ENCODE assay signal across 10 mouse cellular contexts in genomic region chr19:14389881-14390837, GRCm38 (mm10).
DNase-seq lines count a peak whose midpoint lies in the region; ATAC-seq and TF ChIP-seq lines count a peak whose summit lies in the region.
"Had no signal": no experiment of that assay in that cellular context is flagged by ENCODE, and none has a peak within 500 bp of the region (broad histone marks: within the 10 kb centered on the region; RNA-seq: fewer than 3 reads in every experiment).

No protein-coding gene starts in this region.

- WGBS in forebrain, embryonic 14.5 days = 63% methylated on average over 6 of the region's 6 CpGs
- WGBS in forebrain, embryonic 12.5 days = 87% methylated on average over 6 of the region's 6 CpGs
- 54% methylated on average over 6 of the region's 6 CpGs for WGBS in hindbrain, postnatal 0 days
- 78% methylated on average over 6 of the region's 6 CpGs for WGBS in hindbrain, embryonic 12.5 days
- 34% methylated on average over 6 of the region's 6 CpGs for WGBS in lung, embryonic 16.5 days

- no peak for ATAC-seq in forebrain, embryonic 14.5 days
- ATAC-seq in forebrain, embryonic 12.5 days (ENCODE audit: low FRiP score) = no peak
- ATAC-seq in hindbrain, postnatal 0 days = peak; percentile 84
- ATAC-seq in hindbrain, embryonic 12.5 days (ENCODE audit: low FRiP score) = no peak
- ATAC-seq in lung, embryonic 16.5 days (ENCODE audit: low read depth) = peak; percentile 92

- no peaks in the 10 kb centered on the region for H3K4me1 ChIP-seq in forebrain, embryonic 14.5 days (ENCODE audit: control insufficient read depth, insufficient read depth, low read length)
- H3K4me1 ChIP-seq in forebrain, embryonic 12.5 days = no peaks in the 10 kb centered on the region
- H3K4me1 ChIP-seq in hindbrain, postnatal 0 days (ENCODE audit: insufficient read depth, low read length) = no peaks in the 10 kb centered on the region
- no peaks in the 10 kb centered on the region for H3K4me1 ChIP-seq in hindbrain, embryonic 12.5 days
- H3K4me1 ChIP-seq in lung, embryonic 16.5 days (replicated peaks; ENCODE audit: control insufficient read depth, insufficient read depth, low read length) = peaks cover 14% of the 10 kb centered on the region

- TF ChIP-seq CTCF in hindbrain, postnatal 0 days (IDR thresholded peaks at IDR 0.05; ENCODE audit: low read depth) = no peak

- no peaks in the 10 kb centered on the region for H3K27me3 ChIP-seq in forebrain, embryonic 14.5 days (replicated peaks; ENCODE audit: control insufficient read depth, insufficient read depth, low read length)
- H3K27me3 ChIP-seq in forebrain, embryonic 12.5 days = peaks cover 4% of the 10 kb centered on the region; the same call in 1 of the 2 replicates
- H3K27me3 ChIP-seq in hindbrain, postnatal 0 days (ENCODE audit: insufficient read depth, low read length) = no peaks in the 10 kb centered on the region
- no peaks in the 10 kb centered on the region for H3K27me3 ChIP-seq in hindbrain, embryonic 12.5 days
- H3K27me3 ChIP-seq in lung, embryonic 16.5 days (ENCODE audit: control insufficient read depth, insufficient read depth, low read depth, low read length) = peaks cover 2% of the 10 kb centered on the region

- H3K9me3 ChIP-seq in forebrain, embryonic 14.5 days (replicated peaks; ENCODE audit: control insufficient read depth, low read length) = no peaks in the 10 kb centered on the region
- no peaks in the 10 kb centered on the region for H3K9me3 ChIP-seq in forebrain, embryonic 12.5 days
- no peaks in the 10 kb centered on the region for H3K9me3 ChIP-seq in hindbrain, postnatal 0 days (ENCODE audit: low read length)
- no peaks in the 10 kb centered on the region for H3K9me3 ChIP-seq in hindbrain, embryonic 12.5 days (replicated peaks)
- no peaks in the 10 kb centered on the region for H3K9me3 ChIP-seq in lung, embryonic 16.5 days (ENCODE audit: control insufficient read depth, low read length)

- H3K9ac ChIP-seq in forebrain, embryonic 14.5 days (ENCODE audit: low read length) = no peak overlapping the region
- no peak overlapping the region for H3K9ac ChIP-seq in forebrain, embryonic 12.5 days
- no peak overlapping the region for H3K9ac ChIP-seq in hindbrain, postnatal 0 days (replicated peaks; ENCODE audit: low read length)
- H3K9ac ChIP-seq in hindbrain, embryonic 12.5 days = no peak overlapping the region
- H3K9ac ChIP-seq in lung, embryonic 16.5 days (ENCODE audit: low read length) = no peak overlapping the region

- no peak overlapping the region for H3K27ac ChIP-seq in forebrain, embryonic 14.5 days (ENCODE audit: low read depth, low read length)
- H3K27ac ChIP-seq in forebrain, embryonic 12.5 days = no peak overlapping the region
- H3K27ac ChIP-seq in hindbrain, postnatal 0 days = no peak overlapping the region
- no peak overlapping the region for H3K27ac ChIP-seq in hindbrain, embryonic 12.5 days
- no peak overlapping the region for H3K27ac ChIP-seq in lung, embryonic 16.5 days (ENCODE audit: low read length)

- H3K4me2 ChIP-seq in forebrain, embryonic 14.5 days (ENCODE audit: low read length) = no peak overlapping the region
- no peak overlapping the region for H3K4me2 ChIP-seq in forebrain, embryonic 12.5 days
- no peak overlapping the region for H3K4me2 ChIP-seq in hindbrain, postnatal 0 days (ENCODE audit: low read depth, low read length)
- H3K4me2 ChIP-seq in hindbrain, embryonic 12.5 days (replicated peaks) = no peak overlapping the region
- H3K4me2 ChIP-seq in lung, embryonic 16.5 days (ENCODE audit: low read depth, low read length) = no peak overlapping the region

- H3K36me3 ChIP-seq in forebrain, embryonic 14.5 days (ENCODE audit: control insufficient read depth, insufficient read depth, low read length) = no peaks in the 10 kb centered on the region
- H3K36me3 ChIP-seq in forebrain, embryonic 12.5 days (replicated peaks) = no peaks in the 10 kb centered on the region
- no peaks in the 10 kb centered on the region for H3K36me3 ChIP-seq in hindbrain, postnatal 0 days (ENCODE audit: insufficient read depth, low read length)
- no peaks in the 10 kb centered on the region for H3K36me3 ChIP-seq in hindbrain, embryonic 12.5 days
- H3K36me3 ChIP-seq in lung, embryonic 16.5 days (ENCODE audit: control insufficient read depth, insufficient read depth, low read length) = no peaks in the 10 kb centered on the region

- H3K4me3 ChIP-seq in forebrain, embryonic 14.5 days (ENCODE audit: low read depth, low read length) = no peak overlapping the region
- H3K4me3 ChIP-seq in forebrain, embryonic 12.5 days (replicated peaks) = no peak overlapping the region
- no peak overlapping the region for H3K4me3 ChIP-seq in hindbrain, postnatal 0 days (ENCODE audit: low read length)
- no peak overlapping the region for H3K4me3 ChIP-seq in hindbrain, embryonic 12.5 days
- no peak overlapping the region for H3K4me3 ChIP-seq in lung, embryonic 16.5 days (ENCODE audit: low read length)

- DNase-seq in forebrain, embryonic 14.5 days (ENCODE audit: low spot score) = peak; percentile 61
- DNase-seq in hindbrain, postnatal 0 days (ENCODE audit: low spot score) = peak; percentile 80
- DNase-seq in lung, postnatal 36 days = no peak
- peak; percentile 35 for DNase-seq in heart, postnatal 4 days
- no peak for DNase-seq in layer of hippocampus, postnatal 10 days (ENCODE audit: low spot score in 2 of 2)
- DNase-seq: adrenal gland, adult 2 months; thymus, postnatal 25 days had no signal

Comparison
In these comparisons a context has a peak if more than half of its experiments do, and no peak if none do; other contexts are left out.
1. ATAC-seq: peak in hindbrain, postnatal 0 days (single experiment) and lung, embryonic 16.5 days (single experiment); none in forebrain, embryonic 14.5 days (single experiment), forebrain, embryonic 12.5 days (single experiment) and hindbrain, embryonic 12.5 days (single experiment).
2. DNase-seq: peak in forebrain, embryonic 14.5 days (single experiment), hindbrain, postnatal 0 days (single experiment) and heart, postnatal 4 days (single experiment); none in lung, postnatal 36 days (single experiment) and layer of hippocampus, postnatal 10 days (0 of 2).